Mouse (Mus musculus) adrenal gland, postnatal 36 days (tissue): ENCODE data around the gene Nek1. TPM values are rescaled to one million over a fixed set of nuclear protein-coding genes. Genes with fewer than 3 reads are reported as not detected.
A peak's percentile ranks its signal among the peaks of the same experiment; 100 is the strongest.

ENCODE experiments used
- DNase-seq, 2 experiments: peaks; one replicate each; pipeline ENCODE4 v3.0.0; 2021; ENCODE audit warnings: mixed read lengths in 1 of 2
- long read RNA-seq, 2 experiments: library from polyadenylated mRNA; stranded (forward); transcript quantifications; one replicate each; pipeline ENCODE4 v2.0.0; 2021; ENCODE audit warnings: borderline sequencing depth in 2 of 2
- total RNA-seq, 2 experiments: library from RNA; stranded (reverse); gene quantifications; 2 replicates each; pipeline ENCODE4 v1.2.3; 2021

Nek1 gene
- total RNA-seq, result 10 to 100 TPM; 14.2 to 15.3 TPM
- long read RNA-seq, experiment 1, full-length matches to known transcripts, result 1 of 11 reads
- long read RNA-seq, experiment 1, partial matches to known transcripts, result 3 of 11 reads
- long read RNA-seq, experiment 1, other reads (novel, unspliced or antisense), result 7 of 11 reads
- long read RNA-seq, experiment 2, partial matches to known transcripts, result 1 of 1 reads
- long read RNA-seq, experiment 2, other reads (novel, unspliced or antisense), result 0 of 1 reads

DNA sequence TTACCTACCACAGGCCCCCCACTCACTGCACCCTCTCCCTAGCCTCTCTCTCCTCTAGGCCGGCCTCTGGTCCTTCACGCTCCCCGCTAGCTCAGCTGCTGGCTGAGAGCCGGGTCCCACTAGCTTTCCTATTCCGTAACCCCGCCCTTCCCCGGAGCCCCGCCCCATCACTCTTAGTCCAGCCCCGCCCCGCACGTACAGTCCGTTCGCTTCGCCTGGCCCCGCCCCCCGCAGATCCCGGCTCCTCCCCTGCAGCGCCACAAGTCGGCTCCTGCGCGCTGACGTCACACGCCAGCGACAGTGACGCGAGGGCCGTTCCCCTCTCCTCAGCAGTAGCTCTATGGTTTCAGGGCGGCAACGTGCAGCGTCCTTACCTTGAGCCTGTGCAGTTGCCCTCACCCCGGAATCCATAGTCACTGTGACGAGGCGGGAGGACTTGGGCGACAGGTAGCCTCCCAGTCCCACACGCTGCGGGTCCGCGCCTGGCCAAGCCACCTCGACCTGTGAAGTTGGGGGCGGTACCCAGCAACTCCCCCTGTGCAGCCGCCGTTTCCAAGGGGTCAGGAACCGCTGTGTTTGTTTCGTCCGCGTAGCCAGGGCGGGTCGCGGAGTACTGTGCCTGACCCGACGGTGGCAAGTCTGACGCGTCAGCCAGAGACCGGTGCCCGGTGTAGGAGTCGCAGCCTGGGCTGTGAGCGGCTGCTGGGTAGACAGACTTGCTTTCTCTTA is at the start of gene Nek1:
Gene Nek1, plus strand, starts transcription at position 286 of the 729 bp plus-strand sequence.
- peak; percentile 98 to 100 for DNase-seq

DNA sequence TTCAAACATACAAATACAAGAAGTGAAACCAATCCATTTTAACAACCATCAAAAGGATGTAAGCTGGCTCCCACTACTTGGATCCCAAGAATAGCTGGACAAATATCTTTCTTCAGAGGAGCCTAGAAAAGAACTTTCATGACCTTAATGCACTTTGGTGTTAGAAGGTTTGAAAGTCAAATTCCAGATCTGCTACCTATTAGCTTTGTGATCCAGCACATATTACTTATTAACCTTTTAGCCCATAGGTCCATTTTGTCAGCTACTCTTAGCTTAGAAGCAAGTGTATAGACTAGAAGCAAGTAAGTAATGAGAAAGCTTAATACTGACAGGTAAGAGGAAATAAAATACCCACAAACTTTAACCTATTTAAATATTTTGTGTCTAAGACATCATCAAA is 45.5 kb upstream of the Nek1 start:
- DNase-seq, result no peak

DNA sequence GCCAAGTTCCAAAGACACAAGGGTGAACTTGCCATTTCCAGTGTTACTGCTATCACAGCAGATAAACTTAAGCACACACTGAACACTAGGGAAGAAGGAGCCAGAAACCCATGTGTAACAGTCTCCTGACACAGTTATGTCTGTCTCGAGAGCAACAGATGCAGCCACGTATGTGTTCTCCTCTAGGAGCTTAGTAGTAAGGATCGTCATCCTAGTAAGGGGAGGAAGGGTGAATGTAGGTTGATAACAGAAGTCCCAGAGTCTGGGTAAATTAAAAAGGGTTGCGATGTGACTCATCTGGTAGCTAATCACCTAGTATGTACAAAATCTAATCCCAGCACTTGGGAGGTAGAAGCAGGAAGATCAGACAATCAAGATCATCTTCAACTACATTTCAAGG is 43.1 kb upstream of the Nek1 start:
- no peak for DNase-seq

DNA sequence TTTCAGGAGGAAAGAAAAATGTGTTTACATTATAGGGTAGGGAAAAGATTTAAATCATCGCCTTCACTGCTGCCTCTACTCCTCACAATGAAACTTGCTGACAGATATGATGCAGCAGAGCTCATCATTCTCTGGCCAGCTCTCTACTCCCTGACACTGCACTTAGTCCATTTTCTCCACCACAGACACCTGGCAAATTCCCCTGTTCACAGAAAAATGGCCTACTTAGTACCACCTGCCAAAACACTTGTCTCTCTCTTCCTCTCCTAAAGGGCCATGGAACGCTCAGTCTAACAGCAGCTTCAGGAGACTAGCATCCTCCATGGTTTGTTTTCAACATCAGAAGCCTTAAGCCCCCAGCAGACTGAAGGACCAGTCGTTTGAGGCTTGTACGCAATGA is 41.7 kb upstream of the Nek1 start:
- no peak for DNase-seq

DNA sequence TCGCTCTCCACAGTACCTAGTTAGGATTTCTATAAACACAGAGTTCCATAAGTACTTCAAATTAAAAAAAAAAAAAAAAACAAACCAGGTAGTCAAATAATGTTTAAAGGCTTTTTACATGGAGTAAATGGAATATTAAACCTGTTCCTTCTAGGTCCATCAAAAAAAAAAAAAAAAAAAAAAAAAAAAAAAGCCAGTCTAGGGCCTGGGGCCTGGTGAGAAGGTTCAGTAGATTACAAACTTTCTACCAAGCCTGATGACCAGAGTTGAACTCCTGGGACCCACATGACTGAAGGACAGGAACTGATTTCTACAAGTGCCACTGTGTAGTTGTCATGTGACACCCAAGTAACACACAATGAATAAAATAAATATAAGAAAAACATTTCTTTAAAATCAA is 41.2 kb upstream of the Nek1 start:
- no peak for DNase-seq

DNA sequence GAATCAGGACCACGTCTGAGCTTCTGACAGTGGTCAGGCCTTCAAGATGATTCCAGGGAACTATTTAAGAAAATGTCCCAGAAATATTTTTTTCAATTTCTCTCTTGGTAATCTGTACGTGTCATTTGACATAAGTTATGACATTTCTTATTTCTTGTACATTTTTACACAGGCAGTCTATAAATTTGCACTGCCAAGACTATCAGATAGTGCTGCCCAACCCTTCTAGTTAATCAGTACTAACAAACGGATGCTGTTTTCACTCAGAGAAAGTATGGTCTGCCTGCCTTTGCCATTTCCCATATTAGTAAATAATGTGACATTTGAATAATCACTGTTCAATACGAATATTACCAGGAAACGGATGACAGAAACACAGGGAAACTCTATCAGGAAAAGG is 40.2 kb upstream of the Nek1 start:
- no peak for DNase-seq

DNA sequence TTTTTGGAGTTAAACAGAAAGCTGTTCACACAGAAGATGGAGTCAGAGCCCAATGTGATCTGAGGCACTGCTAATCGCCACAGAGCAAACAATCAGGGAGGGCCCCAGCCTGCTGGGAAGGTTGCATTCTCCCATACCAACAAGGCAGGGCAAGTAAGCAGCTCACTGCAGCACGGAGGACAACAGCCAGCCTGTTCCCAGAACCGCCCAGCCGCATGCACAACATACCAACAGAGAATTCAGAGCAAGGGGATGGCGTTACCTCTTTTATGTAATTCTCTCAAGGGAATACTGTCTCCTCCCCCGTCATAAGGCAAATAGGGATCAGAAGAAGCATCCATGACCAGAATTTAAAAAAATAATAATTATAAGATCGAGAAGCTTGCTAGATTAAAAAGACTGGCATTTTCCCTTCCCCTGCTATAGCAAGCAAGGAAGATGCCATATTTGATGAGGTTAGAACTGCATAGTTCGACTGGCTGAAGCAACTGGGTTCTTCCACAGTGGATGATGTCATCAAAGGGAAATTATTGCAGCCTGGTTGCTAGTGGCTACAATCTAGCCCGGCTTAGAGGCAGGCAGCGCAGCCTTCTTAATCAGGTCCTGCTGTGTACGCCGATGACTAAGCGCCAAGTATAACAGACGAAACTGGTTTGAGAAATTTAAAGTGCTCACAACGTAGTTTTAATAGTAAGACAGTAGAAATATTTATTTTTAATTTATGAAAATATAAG is 38.5 kb upstream of the Nek1 start:
- DNase-seq, result peak; percentile 80 to 83

DNA sequence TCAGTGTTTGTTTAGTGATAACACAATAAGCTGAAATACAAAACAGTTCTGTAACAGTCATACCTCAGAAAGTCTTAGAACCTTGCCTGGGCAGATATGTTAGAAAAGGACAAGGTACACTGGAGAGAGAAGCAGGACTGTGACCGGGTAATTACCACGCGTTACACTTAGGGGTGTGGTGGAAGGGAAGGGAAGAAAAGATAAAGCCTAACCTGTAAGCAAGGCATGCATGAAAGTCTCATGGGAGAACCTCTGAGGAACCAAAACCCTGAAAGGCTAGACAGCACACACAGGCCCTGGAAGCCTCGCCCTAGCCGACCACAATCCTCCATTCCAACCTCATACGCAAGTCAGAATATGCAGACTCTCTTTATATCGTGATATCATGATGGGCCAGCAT is 36.1 kb upstream of the Nek1 start:
- no peak for DNase-seq

DNA sequence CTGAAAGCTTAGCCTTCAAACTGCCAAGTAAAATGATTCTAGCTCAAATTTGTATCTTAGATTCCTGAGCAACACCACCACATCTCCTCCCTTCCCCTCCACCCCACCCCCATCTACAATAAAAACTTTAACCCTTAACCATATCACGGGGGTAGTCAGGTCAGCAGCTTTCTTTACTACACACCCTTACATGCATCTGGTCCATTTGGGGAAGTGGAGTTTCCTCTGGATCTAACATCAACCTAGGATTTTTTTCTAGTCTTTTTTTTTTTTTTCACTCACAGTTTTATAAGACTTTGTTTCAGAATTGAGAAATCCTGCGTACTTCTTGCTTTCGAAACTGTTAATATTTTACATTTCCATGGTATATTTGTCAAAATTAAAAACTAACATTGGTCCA is 30.2 kb upstream of the Nek1 start:
- DNase-seq, result no peak

DNA sequence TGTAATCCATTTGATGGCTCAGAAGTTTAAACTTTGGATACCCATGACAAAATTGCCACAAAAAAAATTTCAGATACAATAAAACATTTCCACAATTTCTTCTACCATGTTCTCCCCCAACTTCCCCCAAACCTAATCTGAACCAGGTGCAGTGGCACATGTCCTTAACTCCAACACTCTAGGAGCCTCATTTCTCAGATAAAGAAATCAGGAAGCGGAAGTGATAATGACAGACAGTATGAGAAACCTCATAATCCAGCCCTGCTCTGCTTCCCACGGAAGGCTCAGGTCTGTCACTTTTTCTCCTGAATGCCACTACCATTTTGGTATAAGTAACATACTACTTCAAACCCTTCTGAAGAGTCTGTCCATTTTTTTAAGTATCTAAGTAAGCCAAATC is 29.1 kb upstream of the Nek1 start:
- DNase-seq, result no peak

DNA sequence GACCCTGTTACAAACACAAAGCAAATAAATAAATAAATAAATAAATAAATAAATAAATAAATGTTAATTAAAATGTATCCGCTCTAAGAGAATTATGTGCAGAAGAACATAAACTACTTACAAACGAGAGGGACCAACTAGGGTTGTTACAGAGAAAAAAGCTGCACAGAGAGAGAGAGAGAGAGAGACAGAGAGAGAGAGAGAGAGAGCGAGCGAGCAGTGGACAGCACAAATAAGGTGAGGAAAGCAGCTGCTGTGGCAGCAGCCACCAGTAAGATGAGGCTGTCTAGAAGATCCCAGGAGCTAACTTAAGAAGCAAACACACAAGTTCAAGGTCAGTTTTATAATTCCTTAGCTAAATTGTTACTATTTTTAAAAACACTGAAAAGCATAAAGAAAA is 28.5 kb upstream of the Nek1 start:
- DNase-seq, result no peak

DNA sequence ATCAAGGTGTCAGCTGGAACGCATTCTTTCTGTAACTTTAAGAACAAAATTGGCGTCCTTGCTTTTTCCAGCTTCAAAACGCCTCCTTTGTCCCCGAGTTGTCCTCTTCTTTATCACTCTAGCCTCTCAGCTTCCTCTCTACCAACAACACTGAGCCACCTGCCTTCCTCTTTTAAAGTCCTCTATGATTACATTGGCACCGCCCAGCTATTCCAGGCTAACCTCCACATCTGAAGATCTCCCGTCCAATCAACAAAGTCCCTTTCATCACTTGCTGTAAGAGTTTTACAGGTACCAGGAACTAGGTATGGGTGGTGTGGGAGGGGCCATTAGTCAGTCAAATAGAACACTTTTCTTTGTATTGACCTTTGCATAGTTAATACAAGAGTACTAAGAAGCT is 27.7 kb upstream of the Nek1 start:
- DNase-seq, result no peak

DNA sequence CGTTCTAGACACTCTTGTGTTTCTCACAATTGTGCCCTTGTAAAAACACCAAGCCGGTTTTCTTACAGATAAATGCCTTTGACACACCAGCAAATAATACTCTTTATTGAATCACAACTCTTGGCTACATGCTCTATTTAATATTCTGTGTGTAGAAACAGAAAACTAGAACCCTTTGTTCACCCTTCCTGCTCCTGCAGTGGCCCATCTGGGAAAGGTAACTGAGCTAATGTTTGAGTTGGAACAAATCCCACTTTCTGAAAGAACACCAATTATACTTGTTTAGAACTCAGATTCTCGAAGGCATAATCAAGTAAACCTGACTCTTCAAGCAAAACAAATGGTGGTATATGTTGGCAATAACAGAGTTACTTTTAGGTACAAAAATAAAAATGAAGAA is 27.3 kb upstream of the Nek1 start:
- DNase-seq, result no peak

DNA sequence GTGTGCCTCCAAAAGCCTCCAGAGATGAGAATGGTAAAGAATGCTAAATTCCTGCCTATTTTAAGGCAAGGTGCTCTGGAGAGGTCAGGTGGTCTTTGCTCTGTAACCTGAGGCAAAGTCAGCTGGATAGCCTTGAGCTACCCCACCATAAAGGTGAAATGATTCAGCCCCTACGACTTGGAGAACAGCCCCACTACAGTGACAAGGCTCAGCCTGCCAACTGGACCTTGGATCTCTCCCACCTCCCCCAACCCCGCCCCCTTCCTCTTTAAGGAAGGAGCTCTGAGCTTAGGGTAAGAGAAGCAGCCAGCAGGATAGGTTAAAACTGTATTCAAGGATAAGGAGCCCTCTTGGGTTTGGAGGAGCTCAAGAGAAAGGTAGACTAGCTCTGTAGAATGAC is 23.9 kb upstream of the Nek1 start:
- DNase-seq, result no peak

DNA sequence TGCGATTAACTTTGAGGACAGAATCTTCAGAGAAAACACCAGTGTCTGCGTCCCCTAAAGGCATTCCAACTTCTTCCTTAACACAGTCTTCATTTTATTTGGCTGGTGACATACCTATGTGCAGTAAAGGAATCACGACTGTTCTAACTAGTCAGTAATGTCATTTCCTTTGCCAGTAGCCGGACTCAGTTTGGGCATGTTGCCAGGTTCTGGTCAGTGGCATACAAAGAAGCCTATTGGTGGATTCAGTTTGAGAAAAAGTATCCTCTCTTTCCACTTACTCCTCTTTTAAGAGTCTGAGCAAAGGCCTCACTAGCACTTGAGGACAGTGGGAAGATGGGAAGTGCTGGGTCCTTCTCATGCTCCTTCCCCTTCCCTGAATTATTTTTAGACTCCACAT is 21.2 kb upstream of the Nek1 start:
- peak; percentile 38 to 43 for DNase-seq

DNA sequence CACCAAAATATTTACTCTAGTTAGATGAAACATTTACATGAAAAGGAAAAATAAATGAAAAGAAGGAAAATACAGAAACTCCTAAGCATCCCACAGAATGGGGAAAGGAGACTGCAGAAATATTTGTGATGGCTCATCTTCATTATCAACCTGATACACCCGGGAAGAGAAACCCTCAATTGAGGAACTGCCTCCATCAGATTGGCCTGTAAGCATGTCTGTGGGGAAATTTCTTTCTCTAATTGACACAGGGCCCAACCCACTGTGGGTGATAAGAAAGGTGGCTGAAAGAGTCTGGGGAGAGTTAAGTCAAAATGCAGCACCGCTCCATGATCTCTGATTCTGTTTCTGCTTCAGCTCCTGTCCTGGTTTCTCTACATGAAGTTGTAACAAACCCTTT is 19.5 kb upstream of the Nek1 start:
- no peak for DNase-seq

DNA sequence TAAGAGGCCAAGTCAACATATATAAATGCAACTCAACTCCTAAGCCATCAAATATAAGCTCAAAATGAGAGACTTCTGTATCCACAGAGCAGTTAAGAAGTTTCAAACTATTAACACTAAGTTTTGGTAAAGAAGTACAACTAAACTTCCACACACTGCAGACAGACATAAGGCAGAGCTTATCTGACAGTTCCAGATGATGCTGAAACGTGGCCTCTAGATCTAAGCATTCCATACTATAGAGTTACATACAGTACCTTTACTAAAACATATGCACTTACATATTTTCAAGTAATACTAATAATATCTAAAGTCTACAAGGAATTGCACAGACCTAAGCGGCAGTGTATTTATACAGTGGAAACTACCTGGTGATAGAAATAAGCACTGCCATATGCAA is 18.2 kb upstream of the Nek1 start:
- DNase-seq, result no peak

DNA sequence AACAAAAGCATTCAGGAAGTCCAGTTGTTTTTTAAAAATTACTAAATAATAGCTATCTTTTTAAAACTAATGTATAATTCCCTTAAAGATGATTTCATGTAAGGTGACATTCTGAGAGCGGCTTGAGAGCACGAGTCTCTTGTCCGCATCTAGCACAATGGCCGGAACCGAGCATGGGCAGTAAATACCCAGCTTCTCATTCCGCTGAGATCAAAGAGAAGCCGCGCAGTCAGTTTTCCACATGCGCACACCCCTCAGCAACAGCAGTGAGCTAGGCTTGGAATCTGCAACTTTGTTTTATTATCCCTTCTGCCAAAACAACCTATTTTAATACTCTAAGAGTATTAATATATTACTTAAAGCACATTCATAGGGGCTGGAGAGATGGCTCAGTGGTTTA is 16.2 kb upstream of the Nek1 start:
- DNase-seq, result no peak

DNA sequence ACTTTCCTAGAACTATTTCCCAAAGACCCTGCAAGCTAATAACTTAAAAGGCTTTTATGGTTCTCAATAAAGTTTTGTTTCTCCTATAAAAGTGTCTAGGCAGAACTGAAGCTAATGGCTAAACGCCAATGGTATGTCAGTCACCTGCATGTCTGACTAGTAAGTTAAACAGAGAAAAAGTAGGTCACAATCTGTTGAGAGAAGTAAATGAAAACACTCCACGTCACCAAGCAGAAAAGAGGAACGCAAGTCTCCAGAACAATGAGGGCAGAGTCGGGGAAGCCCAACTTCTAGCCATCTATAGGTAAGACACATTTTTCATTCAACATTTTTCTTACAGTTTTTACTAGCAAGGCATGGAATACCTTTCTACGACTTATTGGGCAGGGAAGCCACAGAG is 14.5 kb upstream of the Nek1 start:
- no peak for DNase-seq

DNA sequence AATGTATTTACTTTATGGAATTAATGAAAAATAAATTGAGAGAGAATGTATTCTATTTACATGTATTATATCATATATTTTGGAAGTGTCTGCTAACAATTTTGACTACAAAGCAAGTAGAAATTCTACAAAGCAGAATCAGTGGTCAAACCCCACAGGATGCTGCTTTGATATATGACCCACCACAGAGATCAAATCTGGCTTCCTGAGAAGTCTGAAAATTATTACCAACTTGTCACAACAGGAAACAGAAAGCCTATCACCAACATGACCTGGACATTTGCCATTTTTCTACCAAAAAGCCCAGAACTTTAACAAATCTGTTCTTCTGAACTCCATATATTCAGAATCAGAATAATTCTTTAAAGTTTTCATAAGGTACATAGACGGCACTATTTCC is 11.6 kb upstream of the Nek1 start:
- DNase-seq, result no peak

DNA sequence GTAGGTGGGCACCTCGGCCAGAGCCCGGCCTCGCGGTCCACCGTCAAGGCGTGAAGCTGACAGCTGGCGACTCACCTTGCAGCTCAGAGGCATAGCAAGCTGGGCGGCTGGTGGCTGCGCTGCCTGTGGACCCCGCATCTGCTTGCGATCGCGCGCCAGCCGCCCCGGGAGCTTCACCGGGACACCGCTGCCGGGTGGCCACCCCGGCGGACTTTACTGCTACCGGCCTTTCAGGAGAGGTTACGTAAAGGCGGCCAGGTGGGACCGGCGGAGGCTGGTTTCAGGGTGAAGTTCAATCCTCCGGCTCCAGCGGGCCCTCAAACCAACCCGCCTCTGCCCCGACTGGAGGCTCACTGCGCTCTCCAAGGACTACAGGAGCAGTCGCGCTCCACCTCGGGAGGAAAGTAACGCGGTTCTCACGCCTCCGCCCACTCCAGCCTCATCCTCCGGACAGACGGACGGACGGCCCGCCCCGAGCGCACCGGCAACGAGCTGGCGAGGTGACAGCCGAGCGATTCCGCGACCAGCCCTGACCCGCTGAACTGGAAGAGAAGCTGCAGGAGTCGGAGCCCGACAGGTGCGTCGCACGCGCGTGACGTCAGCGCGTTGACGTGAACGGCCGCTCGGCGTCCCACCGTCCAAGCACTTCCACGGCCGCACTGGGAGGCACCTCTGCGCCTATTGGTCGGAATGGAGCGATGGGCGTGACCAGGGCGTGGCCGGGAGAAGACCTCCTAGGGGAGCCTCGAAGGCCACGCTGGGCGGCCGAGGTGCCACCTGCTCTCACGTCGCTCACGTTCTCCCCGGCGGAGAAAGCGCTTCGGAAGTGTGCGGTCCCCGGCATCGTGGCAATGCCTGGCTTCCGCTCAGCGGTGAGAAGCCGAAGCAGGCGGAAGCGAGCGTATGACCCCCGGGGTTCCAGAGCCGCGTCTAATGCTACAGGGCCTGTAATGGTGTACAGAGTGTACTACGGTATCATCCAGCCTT is 10.0 kb upstream of the Nek1 start, which contains the start of gene Clcn3:
Gene Clcn3, minus strand, starts transcription at position 600 of the 987 bp plus-strand sequence.
- peak; percentile 98 to 99 for DNase-seq

DNA sequence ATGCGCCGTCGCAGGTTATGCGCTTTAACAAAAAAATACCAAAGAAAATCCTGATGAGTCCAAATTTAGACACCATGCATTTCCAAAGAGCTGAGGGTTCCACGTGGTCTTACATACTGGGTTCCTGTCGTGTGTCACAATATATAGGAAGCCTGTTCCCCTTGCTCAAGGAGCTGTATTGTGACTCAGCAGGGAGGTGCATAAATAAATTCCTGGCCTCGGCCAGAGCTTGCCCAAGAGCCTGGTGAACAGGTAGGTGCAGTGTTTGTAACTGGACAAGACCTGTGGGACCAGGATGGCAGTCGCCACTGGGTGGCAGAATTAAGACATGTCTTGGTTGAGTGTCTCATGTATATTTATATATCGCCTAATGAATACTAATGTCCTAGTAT is 9.3 kb upstream of the Nek1 start:
- DNase-seq, result peak; percentile 70 to 71
